Mouse (Mus musculus) heart, adult 11 months (tissue): ENCODE data around the gene Arhgap33.

Experiments used
- DNase-seq: peaks from one replicate; pipeline ENCODE4 v3.0.0; 2022

Arhgap33 gene

GRCm38 (mm10) chr7:30534633-30535577 lies at the start of gene Arhgap33:
Gene Arhgap33, minus strand, starts transcription at chr7:30535060.
- DNase-seq = peak; percentile 99

GRCm38 (mm10) chr7:30584339-30584738 lies 49.5 kb upstream of the Arhgap33 start:
- no peak for DNase-seq

GRCm38 (mm10) chr7:30581547-30581946 lies 46.7 kb upstream of the Arhgap33 start:
- DNase-seq = peak; percentile 87

GRCm38 (mm10) chr7:30579950-30580349 lies 45.1 kb upstream of the Arhgap33 start:
- no peak for DNase-seq

- peak; percentile 97 for DNase-seq
Measured at GRCm38 (mm10) chr7:30572969-30573368, 38.1 kb upstream of the Arhgap33 start.

GRCm38 (mm10) chr7:30572389-30572788 lies 37.5 kb upstream of the Arhgap33 start:
- peak; percentile 88 for DNase-seq

GRCm38 (mm10) chr7:30567555-30567954 lies 32.7 kb upstream of the Arhgap33 start:
- no peak for DNase-seq

- no peak for DNase-seq
Measured at GRCm38 (mm10) chr7:30566033-30566432, 31.2 kb upstream of the Arhgap33 start.

- DNase-seq = no peak
Measured at GRCm38 (mm10) chr7:30564970-30565571, 30.2 kb upstream of the Arhgap33 start, which contains the start of gene Igflr1. Gene Igflr1, plus strand, starts transcription at chr7:30565427.

- no peak for DNase-seq
Measured at GRCm38 (mm10) chr7:30563906-30564280, 29.0 kb upstream of the Arhgap33 start.

GRCm38 (mm10) chr7:30563117-30563905 lies 28.5 kb upstream of the Arhgap33 start, which contains the start of the genes U2af1l4, Gm49396 and Psenen:
Gene U2af1l4, plus strand, starts transcription at chr7:30563301.
Gene Gm49396, plus strand, starts transcription at chr7:30563344.
Gene Psenen, minus strand, starts transcription at chr7:30563627.
- DNase-seq = peak; percentile 100

- no peak for DNase-seq
Measured at GRCm38 (mm10) chr7:30562526-30563116, 27.8 kb upstream of the Arhgap33 start.

GRCm38 (mm10) chr7:30560296-30560695 lies 25.4 kb upstream of the Arhgap33 start:
- DNase-seq = no peak

- peak; percentile 100 for DNase-seq
Measured at GRCm38 (mm10) chr7:30559443-30559954, 24.6 kb upstream of the Arhgap33 start, which contains the start of gene Lin37. Gene Lin37, minus strand, starts transcription at chr7:30559838.

GRCm38 (mm10) chr7:30558656-30559442 lies 24.0 kb upstream of the Arhgap33 start:
- peak; percentile 93 for DNase-seq

GRCm38 (mm10) chr7:30557901-30558514 lies 23.1 kb upstream of the Arhgap33 start:
- peak; percentile 92 for DNase-seq

GRCm38 (mm10) chr7:30556894-30557536 lies 22.2 kb upstream of the Arhgap33 start:
- peak; percentile 92 for DNase-seq

GRCm38 (mm10) chr7:30553810-30554584 lies 19.1 kb upstream of the Arhgap33 start:
- peak; percentile 94 for DNase-seq

- DNase-seq = peak; percentile 97
Measured at GRCm38 (mm10) chr7:30553021-30553589, 18.2 kb upstream of the Arhgap33 start.
